Mouse (Mus musculus): ENCODE data around the gene 1700056E22Rik. TPM values are rescaled to one million over a fixed set of nuclear protein-coding genes. Genes with fewer than 3 reads are reported as not detected.

The 1700056E22Rik gene
- total RNA-seq, 2 experiments from 2014 or later = 0.51 TPM; not detected in 1

- ATAC-seq (replicated peaks; ENCODE audit: low FRiP score, poor library complexity, severe bottlenecking) = no peak
These were observed 18.2 kb upstream of the 1700056E22Rik start for GRCm38 (mm10) chr1:184052331-184052730.

GRCm38 (mm10) chr1:184051824-184052223 lies 17.7 kb upstream of the 1700056E22Rik start:
- ATAC-seq (replicated peaks; ENCODE audit: low FRiP score, poor library complexity, severe bottlenecking) = no peak

DNA sequence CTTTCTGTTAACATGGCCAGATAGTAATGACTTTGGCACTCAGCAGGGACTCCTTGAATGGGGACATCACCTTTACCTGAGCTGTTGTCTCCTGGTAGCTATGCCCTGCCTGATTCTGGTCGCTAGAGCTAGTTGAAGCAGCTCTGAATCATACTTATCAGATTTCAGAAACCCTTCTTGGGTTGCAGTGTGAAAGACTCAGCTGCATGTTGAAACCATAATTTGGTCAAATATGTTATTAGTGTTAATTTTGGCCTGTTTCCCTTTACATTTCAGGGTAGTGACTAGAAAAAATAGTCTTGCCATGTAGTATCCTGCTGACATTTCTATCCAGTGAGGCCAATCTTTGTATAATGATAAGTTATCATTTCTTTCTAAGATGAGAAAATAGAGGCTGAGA lies 17.2 kb upstream of the 1700056E22Rik start:
- no peak for ATAC-seq (replicated peaks; ENCODE audit: low FRiP score, poor library complexity, severe bottlenecking)

DNA sequence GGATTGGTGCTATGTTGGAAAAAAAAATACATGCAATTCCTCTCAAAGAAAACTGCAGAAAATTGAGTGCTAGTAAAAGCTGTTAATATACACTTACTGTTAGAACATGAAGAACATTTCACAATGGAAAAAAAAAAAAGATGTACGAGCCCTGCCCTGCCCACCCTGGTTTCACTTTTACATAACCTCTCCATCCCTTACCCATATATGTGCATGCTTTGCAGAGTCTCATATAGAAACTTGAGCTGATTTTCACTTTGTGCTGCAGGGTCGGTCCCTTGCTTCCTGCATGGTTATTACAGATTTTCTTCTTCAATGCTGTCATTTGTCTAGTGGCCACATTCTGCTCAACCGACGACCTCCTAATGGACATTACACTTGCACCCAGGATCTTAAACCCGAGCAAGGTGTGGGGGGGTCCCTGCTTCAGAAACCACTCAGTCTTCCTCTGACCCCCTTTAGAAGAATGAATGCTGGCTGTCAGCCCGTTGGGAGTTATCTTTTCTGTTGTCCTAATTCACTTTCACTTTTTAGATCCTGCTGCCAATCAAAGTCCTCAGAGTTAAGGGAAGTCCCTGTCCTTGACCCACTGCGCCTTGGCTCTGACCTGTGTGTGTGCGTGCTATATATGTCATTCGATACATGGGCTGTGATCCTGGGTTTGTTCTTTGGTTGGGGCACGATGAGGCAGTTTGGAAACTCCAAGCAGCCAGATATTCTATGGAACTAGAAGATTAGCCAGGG lies 14.7 kb upstream of the 1700056E22Rik start:
- ATAC-seq (replicated peaks; ENCODE audit: low FRiP score, poor library complexity, severe bottlenecking) = no peak

DNA sequence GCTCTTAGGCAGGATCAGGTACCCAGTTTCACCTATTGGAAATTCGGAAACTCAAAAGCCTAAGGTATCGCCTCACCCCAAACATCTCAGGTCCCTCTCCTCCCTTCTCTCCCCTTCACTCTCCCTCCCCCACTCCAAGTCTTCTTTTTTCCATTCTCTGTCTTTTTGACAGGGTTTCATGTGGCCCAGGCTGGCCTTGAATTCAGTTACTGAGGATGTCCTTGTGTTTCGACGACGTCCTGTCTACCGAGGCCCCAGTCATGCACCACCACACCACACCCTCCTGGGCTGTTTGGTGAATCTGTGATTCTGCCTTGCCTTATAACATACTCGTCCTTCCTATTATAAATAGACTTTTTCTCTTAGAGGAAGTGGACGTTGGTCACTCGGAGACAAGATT lies 13.7 kb upstream of the 1700056E22Rik start:
- ATAC-seq (replicated peaks; ENCODE audit: low FRiP score, poor library complexity, severe bottlenecking) = no peak

GRCm38 (mm10) chr1:184046070-184046677 lies 12.1 kb upstream of the 1700056E22Rik start:
- ATAC-seq (replicated peaks; ENCODE audit: low FRiP score, poor library complexity, severe bottlenecking) = no peak

GRCm38 (mm10) chr1:184043391-184043790 lies 9.3 kb upstream of the 1700056E22Rik start:
- ATAC-seq (replicated peaks; ENCODE audit: low FRiP score, poor library complexity, severe bottlenecking) = no peak

- ATAC-seq (replicated peaks; ENCODE audit: low FRiP score, poor library complexity, severe bottlenecking) = peak; percentile 66
These were observed 8.6 kb upstream of the 1700056E22Rik start for GRCm38 (mm10) chr1:184042745-184043144.

GRCm38 (mm10) chr1:184041778-184042573 lies 7.9 kb upstream of the 1700056E22Rik start:
- ATAC-seq (replicated peaks; ENCODE audit: low FRiP score, poor library complexity, severe bottlenecking) = no peak

GRCm38 (mm10) chr1:184040906-184041305 lies 6.8 kb upstream of the 1700056E22Rik start:
- ATAC-seq (replicated peaks; ENCODE audit: low FRiP score, poor library complexity, severe bottlenecking) = no peak

DNA sequence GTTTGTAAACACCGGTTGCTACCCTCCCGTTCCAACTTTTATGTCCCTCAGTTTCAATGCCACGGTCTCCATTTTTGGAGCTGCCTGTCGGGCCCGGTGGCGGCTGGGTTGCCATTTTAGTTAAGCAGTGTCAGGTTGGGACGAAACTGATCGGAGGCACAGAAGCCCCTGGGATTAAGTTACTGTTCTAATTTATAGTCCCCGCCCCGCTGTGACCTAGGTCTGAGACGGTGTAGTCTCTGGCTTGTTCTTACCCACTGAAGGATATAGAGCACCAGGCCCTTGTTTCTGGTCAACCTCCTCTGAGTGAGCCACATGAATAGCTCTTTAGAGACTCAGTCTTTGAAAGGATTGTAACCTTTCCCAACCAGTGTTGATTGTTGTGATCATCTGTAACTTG lies 6.1 kb upstream of the 1700056E22Rik start:
- no peak for ATAC-seq (replicated peaks; ENCODE audit: low FRiP score, poor library complexity, severe bottlenecking)

DNA sequence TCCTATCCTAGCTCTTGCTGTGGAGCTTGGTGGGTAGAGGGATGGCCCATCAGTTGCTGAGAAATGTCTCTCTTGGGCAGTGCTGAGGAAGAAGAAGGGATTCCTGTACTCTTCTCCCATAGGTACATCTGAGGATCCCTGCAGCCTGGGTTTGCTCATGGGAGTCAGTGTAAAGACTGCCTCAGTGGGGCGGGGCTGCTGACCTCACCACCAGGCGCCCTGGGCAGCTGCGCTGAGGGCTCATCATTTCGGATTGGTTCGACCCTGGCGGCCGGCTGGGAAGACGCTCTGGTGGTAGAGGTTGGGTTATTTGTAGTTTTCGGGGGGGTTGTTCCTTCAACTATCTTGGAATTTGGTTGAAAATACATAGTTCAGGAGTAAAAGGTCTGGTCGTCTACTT lies 5.2 kb upstream of the 1700056E22Rik start:
- ATAC-seq (replicated peaks; ENCODE audit: low FRiP score, poor library complexity, severe bottlenecking) = no peak

DNA sequence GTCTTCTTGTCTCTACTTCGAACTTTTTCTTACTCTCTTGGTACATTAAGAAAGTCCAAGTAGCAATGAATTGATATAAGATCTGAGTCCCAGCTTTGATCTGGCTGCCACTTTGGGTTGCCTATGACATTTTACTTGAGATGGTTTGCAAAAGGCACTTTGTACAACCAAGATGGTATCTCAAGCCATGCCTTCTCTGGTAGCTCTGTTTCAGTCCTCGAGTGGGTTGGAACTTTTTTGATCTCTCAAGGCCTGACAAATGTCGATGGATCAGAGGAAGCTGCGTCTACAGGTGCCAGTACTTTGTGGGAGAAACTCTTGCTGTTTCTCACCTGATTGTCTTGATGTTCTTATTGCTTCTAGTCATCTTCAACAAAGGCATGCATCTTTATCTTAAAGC lies 3.7 kb upstream of the 1700056E22Rik start:
- no peak for ATAC-seq (replicated peaks; ENCODE audit: low FRiP score, poor library complexity, severe bottlenecking)

- no peak for ATAC-seq (replicated peaks; ENCODE audit: low FRiP score, poor library complexity, severe bottlenecking)
These were observed 1.3 kb upstream of the 1700056E22Rik start for GRCm38 (mm10) chr1:184035346-184035903.

DNA sequence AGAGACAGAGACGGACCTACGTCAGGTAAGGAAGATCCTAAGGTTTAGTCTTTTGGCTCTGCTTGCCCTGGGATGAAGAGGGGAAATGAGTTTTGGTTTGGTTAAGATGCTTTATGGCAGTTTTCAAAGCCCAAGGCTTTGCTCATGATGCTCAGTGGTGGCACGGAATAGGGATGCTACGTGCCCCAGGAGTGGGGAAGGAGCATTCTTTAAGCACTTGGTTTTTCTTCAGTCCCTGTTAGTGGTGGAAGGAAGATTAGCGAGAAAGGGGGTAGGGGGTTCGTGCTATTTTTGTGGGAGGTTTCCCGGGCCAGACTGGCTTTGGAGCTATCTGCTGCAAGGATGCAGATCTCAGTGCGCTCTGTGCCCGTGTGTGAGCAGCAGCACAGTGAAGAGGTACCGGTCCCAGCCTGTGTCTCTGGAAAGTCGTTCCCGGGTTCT lies 660 bp upstream of the 1700056E22Rik start:
- ATAC-seq (replicated peaks; ENCODE audit: low FRiP score, poor library complexity, severe bottlenecking) = no peak

GRCm38 (mm10) chr1:184033390-184034010 lies 601 bp downstream of the 1700056E22Rik start:
- ATAC-seq (replicated peaks; ENCODE audit: low FRiP score, poor library complexity, severe bottlenecking) = peak; percentile 56

DNA sequence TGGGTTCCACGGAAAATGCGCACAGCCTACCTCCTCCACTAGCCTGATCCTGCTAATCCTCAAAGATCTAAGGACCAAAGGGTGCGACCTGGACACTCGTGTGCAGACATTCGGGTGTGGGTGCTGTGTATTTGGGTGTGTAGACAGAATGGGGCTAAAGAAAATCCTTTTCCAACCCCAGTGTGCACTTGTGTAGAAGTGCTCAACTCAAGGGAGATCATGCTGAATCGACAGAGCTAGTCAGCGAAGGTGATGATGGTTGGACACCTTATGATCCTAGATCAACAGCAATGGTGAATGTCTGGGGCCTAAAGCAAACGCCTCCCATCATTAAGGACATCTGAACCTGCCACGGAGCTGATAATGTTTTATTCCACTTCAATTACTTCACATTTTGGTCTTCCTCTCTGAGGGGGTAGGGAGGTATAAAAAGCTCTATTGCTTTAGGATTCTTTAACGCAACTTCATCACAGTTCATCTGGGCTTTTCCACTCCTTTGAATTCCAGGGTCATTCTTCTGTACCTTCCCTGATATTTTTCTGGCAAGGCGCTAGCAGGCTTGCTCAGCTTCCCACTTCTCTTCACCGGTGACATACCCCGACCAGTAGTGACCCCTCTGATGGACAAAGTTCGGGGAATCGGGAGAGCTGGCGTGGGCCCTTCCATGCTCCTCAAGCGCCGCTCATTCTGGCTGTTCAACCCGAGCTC lies 1.3 kb downstream of the 1700056E22Rik start:
- ATAC-seq (replicated peaks; ENCODE audit: low FRiP score, poor library complexity, severe bottlenecking) = no peak

DNA sequence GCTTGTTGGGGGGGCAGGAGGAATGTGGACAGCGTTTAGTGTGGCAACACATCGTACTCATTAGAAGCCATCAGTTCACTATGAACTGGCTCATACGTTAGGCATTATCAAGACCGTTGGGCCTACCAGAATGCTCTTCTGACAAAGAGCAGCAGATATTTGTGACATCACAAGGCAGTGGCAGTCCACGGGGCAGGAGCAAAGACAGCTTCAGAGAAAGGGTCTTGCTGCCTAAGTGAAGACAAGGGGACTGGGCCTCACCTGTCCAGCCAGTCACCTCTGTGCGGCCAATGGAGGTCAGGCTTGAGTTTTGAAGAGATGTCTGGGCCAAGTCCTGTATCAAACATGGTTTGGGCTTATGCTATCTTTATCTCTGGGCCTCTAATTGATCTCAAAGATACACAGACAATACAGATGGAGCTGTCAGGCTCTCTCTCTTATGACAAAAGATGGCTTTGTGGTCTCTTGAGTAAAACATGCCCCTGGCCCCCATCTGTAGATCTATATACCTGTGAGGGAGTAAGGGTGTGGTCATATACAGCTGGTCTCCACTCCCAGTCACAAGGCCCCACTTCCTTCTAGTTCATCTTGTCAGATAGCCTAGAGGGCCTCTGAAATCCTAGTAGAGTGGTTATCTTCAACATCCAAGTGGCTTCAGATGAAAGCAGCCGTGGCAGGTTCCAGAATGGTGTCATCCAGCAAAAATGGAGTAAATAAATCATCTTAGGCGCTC lies 3.9 kb downstream of the 1700056E22Rik start:
- ATAC-seq (replicated peaks; ENCODE audit: low FRiP score, poor library complexity, severe bottlenecking) = no peak

DNA sequence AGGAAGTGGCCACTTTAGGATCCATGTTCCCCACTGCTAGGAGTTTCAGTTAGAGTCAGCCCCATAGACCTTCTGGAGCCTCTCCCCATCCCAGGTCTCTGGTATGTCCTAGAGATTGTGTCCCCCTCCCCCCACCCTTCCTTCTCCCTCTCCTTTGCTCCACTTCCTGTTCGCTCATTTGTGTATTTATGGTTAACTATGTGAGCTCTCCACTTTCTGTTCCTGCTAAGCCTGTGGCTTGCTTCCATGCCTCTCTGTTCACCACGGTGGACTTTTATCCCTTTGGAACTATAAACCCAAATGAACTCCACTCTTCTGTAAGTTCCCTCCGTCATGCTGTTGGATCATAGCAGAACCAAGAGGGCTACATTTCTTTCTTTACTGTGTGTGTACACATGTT lies 7.1 kb downstream of the 1700056E22Rik start:
- ATAC-seq (replicated peaks; ENCODE audit: low FRiP score, poor library complexity, severe bottlenecking) = no peak
